In genomic region chr4:140713480-140714365, GRCm38 (mm10) we compare ENCODE assay signal across 8 mouse cellular contexts. TPM values are rescaled to one million over a fixed set of nuclear protein-coding genes. Genes with fewer than 3 reads are reported as not detected.
A peak's percentile ranks its signal among the peaks of the same experiment; 100 is the strongest.
DNase-seq lines count a peak whose midpoint lies in the region; ATAC-seq and TF ChIP-seq lines count a peak whose summit lies in the region.

No protein-coding gene starts in this region.

- peak; percentile 45; the same call in 1 of the 2 replicates for TF ChIP-seq POLR2A in cortical plate, adult 2 months (IDR thresholded peaks at IDR 0.05; ENCODE audit: extremely low read depth, insufficient read depth, low read length)

- ATAC-seq in inflammation-experienced regulatory T-cells, adult 6 months = peak; percentile 75
- peak; percentile 60 for ATAC-seq in megakaryocyte-erythroid progenitor cell, adult 5-6 weeks (replicated peaks; ENCODE audit: low FRiP score, low TSS enrichment, poor library complexity, severe bottlenecking)

- H3K4me3 ChIP-seq in cortical plate, adult 2 months (ENCODE audit: insufficient read depth, low read length) = no peak overlapping the region

- peaks cover 8% of the 10 kb centered on the region for H3K4me1 ChIP-seq in cortical plate, adult 2 months (ENCODE audit: control insufficient read depth, insufficient read depth, low read length)

- peak; percentile 94 for TF ChIP-seq CTCF in cortical plate, adult 2 months (IDR thresholded peaks at IDR 0.05; ENCODE audit: extremely low read depth, insufficient read depth, low read length)

- peak overlapping the region; percentile 25; the same call in 1 of the 2 replicates for H3K27ac ChIP-seq in cortical plate, adult 2 months (ENCODE audit: insufficient read depth, low read length)

- peak; percentile 66 for DNase-seq in WW6 (ENCODE audit: low read depth, low spot score)
- peak; percentile 93 for DNase-seq in gastrocnemius, postnatal 10 days
- peak; percentile 94 to 98 for DNase-seq in left cerebral cortex, postnatal 10 days (ENCODE audit: extremely low spot score in 1 of 2, low spot score in 2 of 2)
- peak; percentile 98 for DNase-seq in right cerebral cortex, postnatal 14 days
- DNase-seq in urinary bladder, postnatal 25 days (ENCODE audit: low spot score) = peak; percentile 84

- intact Hi-C loops in left cerebral cortex, postnatal 10 days (cut with DNase I) = loop anchor here (5.0 kb wide), 1 partner anchor 36 kb away; no protein-coding TSS in a partner anchor

RNA-seq across cellular contexts. Expression of gene Rcc2, which starts 13.4 kb away (rescaled TPM):
- 44.1 and 45.9 TPM in 2 replicates for polyA plus RNA-seq in cortical plate, adult 2 months (2012; rRNA removed)
- 10 to 100 TPM; 23.4 to 30.2 TPM for total RNA-seq in gastrocnemius, postnatal 10 days (2021)
- 10 to 100 TPM; 13.8 to 21.6 (median 21.0) TPM for polyA plus RNA-seq in inflammation-experienced regulatory T-cells, adult 6 months (2017; shearing (Covaris generic))
- 10 to 100 TPM; 51.8 to 51.9 TPM for total RNA-seq in left cerebral cortex, postnatal 10 days (2021)
- 211 and 220 TPM in 2 replicates for total RNA-seq in megakaryocyte-erythroid progenitor cell, adult 5-6 weeks (2014; fragmentation: Nextera tagmentation)
- 134 and 194 TPM in 2 replicates for total RNA-seq in megakaryocyte-erythroid progenitor cell, adult 5-6 weeks (2017)

RNA-seq across cellular contexts. Expression of gene Padi6, which starts 28.7 kb away (rescaled TPM):
- polyA plus RNA-seq in cortical plate, adult 2 months (2012; rRNA removed) = 0.72 and 1.1 TPM in 2 replicates
- not detected for total RNA-seq in gastrocnemius, postnatal 10 days (2021)
- polyA plus RNA-seq in inflammation-experienced regulatory T-cells, adult 6 months (2017; shearing (Covaris generic)) = not detected
- under 1 TPM; 0.49 to 0.87 TPM for total RNA-seq in left cerebral cortex, postnatal 10 days (2021)
- not detected in 2 replicates for total RNA-seq in megakaryocyte-erythroid progenitor cell, adult 5-6 weeks (2014; fragmentation: Nextera tagmentation)
- not detected in 2 replicates for total RNA-seq in megakaryocyte-erythroid progenitor cell, adult 5-6 weeks (2017)

RNA-seq across cellular contexts. Expression of gene Arhgef10l, which starts 47.9 kb away (rescaled TPM):
- polyA plus RNA-seq in cortical plate, adult 2 months (2012; rRNA removed) = 34.5 and 38.3 TPM in 2 replicates
- 10 to 100 TPM; 50.3 to 53.7 TPM for total RNA-seq in gastrocnemius, postnatal 10 days (2021)
- polyA plus RNA-seq in inflammation-experienced regulatory T-cells, adult 6 months (2017; shearing (Covaris generic)) = under 1 TPM in 1 of 3 experiments, not detected in 2; 0.12 TPM
- total RNA-seq in left cerebral cortex, postnatal 10 days (2021) = 10 to 100 TPM; 47.9 to 51.6 TPM
- 0.07 TPM in 1 of 2 replicates, not detected in the other for total RNA-seq in megakaryocyte-erythroid progenitor cell, adult 5-6 weeks (2014; fragmentation: Nextera tagmentation)
- not detected in 2 replicates for total RNA-seq in megakaryocyte-erythroid progenitor cell, adult 5-6 weeks (2017)

Comparison
In these comparisons a context has a peak if more than half of its experiments do, and no peak if none do; other contexts are left out.
1. RNA of gene Arhgef10l, which starts 47.9 kb away (total RNA-seq): 50.3 to 53.7 TPM in gastrocnemius, postnatal 10 days and 47.9 to 51.6 TPM in left cerebral cortex, postnatal 10 days; 0.07 TPM in megakaryocyte-erythroid progenitor cell, adult 5-6 weeks; every median in the first group is over 10 times any median in the second.
2. Peak in every context shown above with its lines, with median percentiles within 50 percentile points of each other: DNase-seq.